Mouse (Mus musculus): Measurements from ENCODE around the gene Slfn5.
"Not testable (repeated sequence)": the region's sequence is repeated elsewhere in the genome, so short reads cannot be mapped to it uniquely, and the experiment has no call there.

- not testable (repeated sequence) for TF ChIP-seq EP300, CTCF (IDR thresholded peaks at IDR 0.05; ENCODE audit: low read depth)
These were observed 31.3 kb downstream of the Slfn5 start for GRCm38 (mm10) chr11:82982409-82982808.

Data from liver, postnatal 0 days (tissue).